Mouse (Mus musculus): Measurements from ENCODE around the gene Gpr155.

DNA sequence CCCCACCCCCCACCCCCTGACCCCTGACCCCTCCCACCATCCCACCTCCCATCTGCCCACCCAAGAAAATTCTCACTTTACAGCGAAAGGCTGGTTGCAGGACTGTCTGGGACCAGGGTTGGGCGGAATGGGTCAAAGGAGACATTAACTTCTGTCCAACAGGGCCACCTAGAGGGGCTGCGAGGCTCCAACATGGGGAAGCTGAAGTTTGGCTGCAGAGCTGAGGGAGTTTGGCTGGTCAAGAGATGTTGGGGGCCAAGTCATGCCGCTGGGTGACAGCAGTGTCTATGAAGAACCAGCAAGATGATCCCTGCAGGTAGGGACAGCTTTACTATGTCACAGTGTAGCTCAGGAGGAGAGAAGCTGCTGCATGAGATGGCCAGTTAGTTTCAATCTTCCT is 32.9 kb upstream of the Gpr155 start:
- TF ChIP-seq CTCF (IDR thresholded peaks at IDR 0.05; ENCODE audit: control insufficient read depth, insufficient read depth, low read length) (peak; percentile 62), POLR2A (IDR thresholded peaks at IDR 0.05; ENCODE audit: borderline replicate concordance, control insufficient read depth, low read depth, low read length) (no peak)
